Mouse (Mus musculus) spleen, postnatal 10 days (tissue): ENCODE results near the gene Gpr143.
"Not testable (repeated sequence)": the region's sequence is repeated elsewhere in the genome, so short reads cannot be mapped to it uniquely, and the experiment has no call there.

Experiments
- DNase-seq, 2 experiments: peaks; one replicate each; pipeline ENCODE4 v3.0.0; 2021 to 2022; ENCODE audit warnings: low spot score in 2 of 2

The Gpr143 gene

GRCm38 (mm10) chrX:152781720-152782403 lies at the start of gene Gpr143:
Gene Gpr143, plus strand, starts transcription at chrX:152781921.
- no peak for DNase-seq

- no peak for DNase-seq
Measured at GRCm38 (mm10) chrX:152735283-152735682, 46.4 kb upstream of the Gpr143 start.

- DNase-seq: no peak
Measured at GRCm38 (mm10) chrX:152738191-152738590, 43.5 kb upstream of the Gpr143 start.

GRCm38 (mm10) chrX:152738759-152739368 lies 42.9 kb upstream of the Gpr143 start:
- DNase-seq: no peak

GRCm38 (mm10) chrX:152743642-152744041 lies 38.1 kb upstream of the Gpr143 start:
- no peak for DNase-seq

- DNase-seq: no peak
Measured at GRCm38 (mm10) chrX:152745925-152746324, 35.8 kb upstream of the Gpr143 start.

GRCm38 (mm10) chrX:152755819-152756218 lies 25.9 kb upstream of the Gpr143 start:
- no peak for DNase-seq

GRCm38 (mm10) chrX:152756293-152756692 lies 25.4 kb upstream of the Gpr143 start:
- DNase-seq: no peak

GRCm38 (mm10) chrX:152762437-152762836 lies 19.3 kb upstream of the Gpr143 start:
- DNase-seq: no peak

GRCm38 (mm10) chrX:152762855-152763254 lies 18.9 kb upstream of the Gpr143 start:
- no peak for DNase-seq

GRCm38 (mm10) chrX:152764171-152764570 lies 17.6 kb upstream of the Gpr143 start:
- no peak for DNase-seq

GRCm38 (mm10) chrX:152768891-152769599 lies 12.7 kb upstream of the Gpr143 start, which contains the start of gene Shroom2:
Gene Shroom2, minus strand, starts transcription at chrX:152769465.
- peak in 1 of 2 experiments; percentile 7 for DNase-seq

GRCm38 (mm10) chrX:152769600-152770157 lies 12.0 kb upstream of the Gpr143 start:
- DNase-seq: peak in 1 of 2 experiments; percentile 14

- DNase-seq: no peak
Measured at GRCm38 (mm10) chrX:152788129-152788528, 6.4 kb downstream of the Gpr143 start.

GRCm38 (mm10) chrX:152788611-152789010 lies 6.9 kb downstream of the Gpr143 start:
- no peak for DNase-seq

GRCm38 (mm10) chrX:152805317-152805716 lies 23.6 kb downstream of the Gpr143 start:
- no peak for DNase-seq

- no peak for DNase-seq
Measured at GRCm38 (mm10) chrX:152813339-152813738, 31.6 kb downstream of the Gpr143 start.

GRCm38 (mm10) chrX:152818996-152819395 lies 37.3 kb downstream of the Gpr143 start:
- DNase-seq: no peak

GRCm38 (mm10) chrX:152831003-152831550 lies 49.4 kb downstream of the Gpr143 start:
- DNase-seq: not testable (repeated sequence)

- DNase-seq: not testable (repeated sequence)
Measured at GRCm38 (mm10) chrX:152834940-152835339, 53.2 kb downstream of the Gpr143 start.

GRCm38 (mm10) chrX:152855076-152855772 lies 73.5 kb downstream of the Gpr143 start:
- no peak for DNase-seq
